Mouse (Mus musculus): Measurements from ENCODE around the gene Fam107b. TPM values are rescaled to one million over a fixed set of nuclear protein-coding genes. Genes with fewer than 3 reads are reported as not detected.

Gene Fam107b
- total RNA-seq, 2 experiments from 2014 or later, result 7.7 to 9.3 TPM

DNA sequence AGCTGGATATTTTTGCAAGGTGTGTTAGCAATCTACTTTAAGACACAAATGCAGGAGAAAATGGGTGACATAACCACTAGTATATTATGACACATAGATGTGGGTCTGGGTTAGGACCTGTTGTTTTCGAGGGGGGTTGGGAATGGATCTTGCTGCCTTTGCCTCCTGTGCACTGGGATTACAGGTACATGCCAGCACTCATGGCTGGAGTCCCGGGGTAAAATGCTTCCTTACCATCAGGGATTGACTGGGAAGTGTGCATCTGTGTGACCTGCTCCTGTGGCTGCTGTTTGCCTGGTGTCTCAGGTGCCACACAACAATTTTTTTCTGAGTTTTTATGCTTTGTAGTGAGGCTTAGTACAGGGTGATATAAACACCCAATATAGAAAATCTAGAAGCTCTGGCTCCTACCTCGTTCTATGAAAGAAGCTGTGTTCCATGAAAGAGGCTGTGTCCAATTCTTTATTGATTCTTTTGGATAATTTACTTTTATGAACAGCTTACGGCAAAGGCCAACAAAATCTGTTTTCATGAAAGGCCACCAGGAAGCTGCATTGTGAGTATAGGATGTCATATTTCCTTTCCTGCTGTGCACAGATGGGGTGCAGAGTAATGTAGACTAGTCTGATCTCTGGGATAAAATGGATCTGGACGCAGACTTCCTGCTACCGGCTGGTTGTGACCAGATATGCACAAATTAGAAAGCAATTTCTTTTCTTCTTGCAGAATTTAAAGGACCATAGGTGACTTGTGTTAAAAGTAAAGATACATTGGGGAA lies 167.8 kb downstream of the Fam107b start:
- DNase-seq (ENCODE audit: low spot score in 2 of 2), result no peak

DNA sequence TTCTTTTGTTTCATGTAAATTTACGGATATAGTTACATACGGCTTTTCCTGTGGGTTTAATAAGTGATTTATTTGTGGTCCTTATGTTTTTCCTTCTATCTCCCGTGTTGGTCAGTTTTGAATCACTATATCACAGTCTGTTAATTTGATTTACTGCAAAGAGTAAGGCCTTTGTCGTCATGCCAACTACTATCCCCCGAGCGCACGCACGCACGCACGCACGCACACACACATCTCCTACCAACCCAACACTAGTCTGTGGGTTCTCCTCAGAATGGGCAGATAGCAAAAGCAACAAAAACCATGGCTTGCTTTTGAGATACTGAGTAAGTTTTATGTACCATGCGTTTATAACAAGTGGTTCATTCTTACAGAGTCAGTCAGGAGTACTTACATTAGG lies 168.4 kb downstream of the Fam107b start:
- DNase-seq (ENCODE audit: low spot score in 2 of 2), result no peak

DNA sequence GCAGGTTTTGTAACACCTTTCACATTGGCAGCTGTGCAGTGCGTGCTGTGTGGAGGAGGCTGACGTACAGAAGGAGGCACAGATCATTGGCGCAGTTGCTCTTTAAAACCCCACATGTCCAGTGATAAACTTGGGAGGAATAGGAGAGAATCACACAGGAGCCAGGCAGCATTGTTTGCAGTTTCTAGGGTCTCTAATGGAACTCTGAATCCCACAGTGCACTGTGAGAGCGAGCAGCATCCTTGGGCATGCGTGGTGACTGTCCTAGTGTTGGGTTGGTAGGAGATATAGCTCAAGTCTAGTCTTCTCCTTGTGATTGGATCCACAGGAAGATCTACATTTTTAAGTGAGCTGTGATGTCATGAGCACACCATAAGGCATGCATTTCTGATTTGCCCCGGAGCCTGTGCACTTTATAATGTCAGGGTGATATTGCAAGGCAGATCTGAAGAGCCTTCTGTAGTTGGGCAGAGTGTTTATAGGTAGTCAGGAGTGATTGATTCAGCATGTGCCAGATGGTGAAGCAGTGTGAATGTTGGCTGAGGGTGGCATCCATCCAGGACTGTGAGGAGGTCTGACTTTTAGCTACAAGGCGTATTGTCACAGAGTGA lies 169.2 kb downstream of the Fam107b start:
- peak; percentile 24 to 25 for DNase-seq (ENCODE audit: low spot score in 2 of 2)

DNA sequence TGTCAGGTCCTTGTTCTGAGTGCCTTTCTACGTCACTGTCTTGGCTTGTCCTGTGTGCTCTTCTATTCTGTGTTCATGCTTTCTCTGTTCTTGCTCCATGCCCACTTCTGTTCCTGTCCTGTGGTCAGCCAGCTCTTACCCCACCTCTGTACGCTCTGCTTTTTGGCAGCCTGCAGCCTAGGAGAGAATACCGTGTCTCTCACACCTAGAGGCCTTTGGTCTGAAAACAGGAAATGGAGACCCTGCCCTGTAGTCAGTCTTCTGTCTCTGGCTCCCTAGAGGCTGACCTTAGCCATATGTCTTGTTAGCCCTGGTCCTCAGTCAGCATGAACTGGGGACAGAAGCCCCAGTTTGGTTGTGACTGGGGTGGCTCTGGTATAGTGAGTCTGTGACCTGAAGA lies 170.0 kb downstream of the Fam107b start:
- no peak for DNase-seq (ENCODE audit: low spot score in 2 of 2)

DNA sequence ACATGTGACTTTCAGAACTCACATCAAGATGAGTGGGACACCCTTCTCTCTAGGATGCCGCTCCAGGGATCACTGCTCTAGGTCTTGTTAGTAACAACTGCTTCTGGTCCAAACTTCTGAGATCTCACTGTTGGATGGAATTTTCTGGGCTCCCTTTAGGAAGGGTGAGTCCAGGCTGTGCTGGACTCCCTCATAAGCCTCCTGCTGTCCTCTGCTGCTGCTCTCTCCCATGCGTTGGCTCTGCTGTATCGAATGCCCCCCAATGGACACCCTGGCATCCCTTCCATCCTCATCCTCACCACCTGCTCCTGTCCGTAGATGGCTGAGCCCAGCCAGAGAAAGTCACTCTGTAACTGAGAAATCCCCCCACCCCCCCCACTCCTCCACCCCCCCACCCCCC lies 170.4 kb downstream of the Fam107b start:
- no peak for DNase-seq (ENCODE audit: low spot score in 2 of 2)

DNA sequence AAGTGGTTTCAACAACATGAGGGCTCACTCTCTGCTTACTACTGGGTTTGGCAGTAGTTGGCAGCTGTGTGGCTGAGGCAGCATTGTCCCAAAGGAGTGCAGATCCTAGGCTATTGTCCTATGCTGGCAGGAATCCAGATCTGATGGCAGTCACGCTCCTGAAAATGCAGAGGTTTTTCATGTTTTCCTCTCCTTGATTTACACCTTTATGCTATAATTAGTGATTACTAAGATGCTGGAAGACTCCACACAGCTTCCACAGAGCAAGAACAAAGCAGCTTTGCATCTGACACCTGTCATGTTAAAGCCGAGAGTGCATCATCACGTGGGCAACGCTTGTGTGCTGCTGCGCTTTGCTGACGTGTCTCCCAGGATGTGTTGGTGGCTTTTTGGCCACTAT lies 172.2 kb downstream of the Fam107b start:
- DNase-seq (ENCODE audit: low spot score in 2 of 2), result no peak

DNA sequence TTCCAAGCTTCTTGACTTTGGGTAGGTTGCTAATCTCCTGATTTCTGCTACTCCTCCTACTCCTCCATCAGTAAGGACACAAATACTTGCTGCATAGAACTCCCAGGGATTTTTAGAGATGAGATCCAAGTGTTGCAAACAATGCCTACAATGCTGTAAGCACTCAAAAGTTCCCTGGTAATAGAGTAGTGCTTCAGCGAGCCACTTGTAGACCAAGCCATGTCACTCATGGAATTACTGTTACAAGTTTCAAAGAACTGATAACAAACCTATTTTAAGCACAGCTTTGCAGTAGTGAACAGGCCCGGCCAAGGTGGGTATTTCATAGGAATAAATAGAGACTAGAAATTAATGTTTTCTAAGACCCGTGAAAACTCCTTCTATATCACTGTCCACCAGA lies 174.8 kb downstream of the Fam107b start:
- no peak for DNase-seq (ENCODE audit: low spot score in 2 of 2)

DNA sequence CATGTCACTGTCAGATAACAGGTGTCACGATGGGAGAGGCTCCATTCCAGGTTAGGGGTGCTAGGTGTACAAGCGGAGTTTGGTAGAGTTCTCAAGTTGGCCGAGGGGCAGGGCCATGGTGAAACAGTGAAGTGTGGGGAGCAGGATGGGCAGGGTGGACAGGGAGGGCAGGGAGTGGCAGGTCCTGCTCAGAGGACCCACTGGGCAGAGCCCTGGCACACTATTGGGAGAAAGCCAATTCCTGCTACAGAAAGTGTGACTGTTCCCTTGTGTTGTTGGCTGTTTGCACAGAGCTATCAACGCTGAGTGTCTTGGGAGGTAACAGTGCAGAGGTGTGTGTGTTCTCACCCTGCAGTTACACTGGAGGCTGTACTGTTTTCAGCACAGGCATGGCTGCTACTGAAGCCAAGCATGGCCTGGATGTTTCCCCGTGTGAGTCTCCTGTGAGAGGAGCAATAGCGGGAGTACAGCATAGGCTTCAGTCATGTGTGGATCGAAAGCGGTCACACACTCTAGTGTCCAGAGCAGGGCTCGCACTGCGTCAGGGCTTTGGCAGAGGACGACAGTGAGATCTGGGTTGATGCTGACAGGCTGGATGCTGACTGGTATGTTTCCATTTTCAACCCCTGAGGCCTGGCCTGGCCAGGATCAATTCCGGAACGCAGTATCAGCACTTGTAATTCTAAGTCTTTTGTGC lies 175.8 kb downstream of the Fam107b start:
- DNase-seq (ENCODE audit: low spot score in 2 of 2), result no peak

DNA sequence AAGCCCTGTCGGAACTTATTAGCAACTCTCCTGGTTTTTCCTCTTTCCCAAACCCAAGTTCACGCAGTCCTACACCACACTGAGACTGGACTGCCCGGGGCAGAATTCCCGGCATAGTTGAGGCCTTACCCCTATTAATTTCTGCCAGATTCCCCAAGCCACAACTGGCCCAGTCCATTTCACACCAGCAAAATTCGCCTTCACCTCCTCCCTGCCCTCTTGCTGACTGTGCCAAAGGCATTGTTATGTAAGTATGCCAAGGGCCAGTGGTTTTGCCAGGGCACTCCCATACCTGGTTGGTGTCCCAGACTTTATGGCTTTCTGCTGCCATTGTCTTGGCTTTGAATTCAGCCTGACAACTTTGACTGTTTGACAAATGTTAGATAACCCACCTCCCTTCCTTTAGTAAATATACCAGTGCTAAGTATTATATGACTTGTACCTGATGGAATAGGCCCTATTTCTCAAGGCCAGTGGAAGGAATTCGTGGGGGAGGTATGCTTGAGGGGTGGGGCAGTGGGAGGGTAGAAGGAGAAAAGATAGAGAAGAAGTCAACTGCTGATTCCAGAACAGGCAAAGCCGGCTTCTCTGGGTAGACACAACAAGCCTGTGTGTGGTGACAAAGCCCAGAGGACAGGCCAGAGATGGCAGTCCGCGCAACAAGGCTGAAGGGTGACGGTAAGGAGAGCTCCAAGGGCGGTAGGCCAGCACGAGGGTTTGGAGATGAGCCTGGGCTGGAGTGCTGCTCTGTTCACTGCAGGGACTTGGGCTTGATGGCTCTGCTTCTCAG lies 178.6 kb downstream of the Fam107b start:
- DNase-seq (ENCODE audit: low spot score in 2 of 2), result no peak

DNA sequence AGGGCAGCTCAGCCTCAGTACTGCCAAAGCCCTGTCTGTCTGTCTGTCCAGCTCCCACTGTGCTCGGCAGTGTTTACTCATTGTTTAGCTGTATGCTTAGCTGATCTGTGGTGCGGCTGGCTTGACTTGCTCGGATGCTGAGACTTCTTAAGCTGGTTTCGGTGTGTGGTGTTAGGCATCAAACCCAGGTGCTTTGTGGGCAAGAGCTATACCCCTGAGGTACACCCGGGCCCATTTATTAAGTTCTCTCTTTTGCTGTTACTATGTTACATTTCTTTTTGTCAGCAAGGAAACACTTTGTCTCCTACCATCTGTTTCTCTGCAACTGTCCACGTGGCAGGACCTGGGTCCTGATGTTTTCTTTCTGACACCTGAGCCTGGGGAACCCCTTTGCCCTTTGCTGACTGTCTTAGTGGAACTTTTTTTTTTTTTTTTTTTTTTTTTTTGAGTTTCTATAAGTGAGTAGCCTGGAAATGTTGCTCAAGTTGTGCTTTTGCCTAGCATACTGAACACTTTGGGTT lies 179.3 kb downstream of the Fam107b start:
- no peak for DNase-seq (ENCODE audit: low spot score in 2 of 2)

DNA sequence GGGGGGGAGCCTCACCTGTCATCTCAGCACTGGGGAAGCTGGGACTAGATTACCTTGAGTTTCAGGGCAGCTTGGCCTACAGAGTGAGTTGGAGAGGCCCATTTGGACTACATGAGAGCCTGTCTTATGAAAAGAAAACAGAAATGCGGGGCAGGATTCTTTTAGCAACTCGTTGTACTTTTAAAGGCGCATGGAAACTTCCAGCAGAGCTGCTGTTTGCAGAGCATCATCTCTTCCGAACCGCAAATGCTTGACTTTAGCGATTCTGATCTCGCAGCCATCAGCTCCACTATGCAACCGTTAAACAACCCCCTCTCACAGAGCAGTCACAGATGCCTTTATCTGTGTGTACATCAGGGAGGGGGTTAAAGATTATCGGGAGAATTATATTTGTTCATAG lies 179.8 kb downstream of the Fam107b start:
- DNase-seq (ENCODE audit: low spot score in 2 of 2), result no peak

DNA sequence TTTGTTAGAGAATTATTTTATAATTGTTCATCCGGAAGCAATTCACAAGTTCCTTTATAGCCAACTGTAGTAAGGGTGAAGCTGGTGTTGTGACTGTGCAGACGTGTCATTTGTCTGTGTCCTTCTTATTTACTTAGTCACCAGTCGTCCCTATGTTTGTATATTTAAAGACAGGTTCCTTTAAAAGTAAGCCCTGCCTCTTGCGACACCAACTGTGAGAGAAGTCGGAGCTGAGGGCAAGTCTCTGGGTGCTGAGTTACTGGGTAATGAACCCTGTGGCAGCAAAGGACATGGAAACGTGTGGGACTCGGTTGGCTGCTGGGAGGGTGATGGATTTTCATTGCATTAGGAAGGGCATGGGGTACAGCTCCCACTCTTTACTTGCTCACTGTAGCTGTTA lies 182.1 kb downstream of the Fam107b start:
- DNase-seq (ENCODE audit: low spot score in 2 of 2), result no peak

DNA sequence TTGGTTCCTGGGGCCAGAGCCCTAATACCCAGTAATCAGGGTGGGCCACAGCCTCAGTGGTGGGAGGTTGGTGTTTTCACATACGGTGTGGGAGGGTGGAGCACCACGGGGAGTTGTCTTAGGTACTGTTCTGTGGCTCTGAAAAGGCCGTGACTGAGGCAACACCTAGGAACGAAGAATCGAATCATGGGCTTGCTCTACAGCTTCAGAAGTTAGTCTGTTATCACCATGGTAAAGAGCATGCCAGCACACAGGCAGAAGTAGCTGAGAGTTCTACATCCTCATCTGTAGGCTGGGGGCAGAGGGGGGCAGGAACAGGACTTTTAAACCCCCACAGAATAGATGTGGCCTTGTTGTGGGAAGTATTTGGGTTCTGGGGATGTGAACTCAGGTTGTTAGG lies 182.6 kb downstream of the Fam107b start:
- no peak for DNase-seq (ENCODE audit: low spot score in 2 of 2)

DNA sequence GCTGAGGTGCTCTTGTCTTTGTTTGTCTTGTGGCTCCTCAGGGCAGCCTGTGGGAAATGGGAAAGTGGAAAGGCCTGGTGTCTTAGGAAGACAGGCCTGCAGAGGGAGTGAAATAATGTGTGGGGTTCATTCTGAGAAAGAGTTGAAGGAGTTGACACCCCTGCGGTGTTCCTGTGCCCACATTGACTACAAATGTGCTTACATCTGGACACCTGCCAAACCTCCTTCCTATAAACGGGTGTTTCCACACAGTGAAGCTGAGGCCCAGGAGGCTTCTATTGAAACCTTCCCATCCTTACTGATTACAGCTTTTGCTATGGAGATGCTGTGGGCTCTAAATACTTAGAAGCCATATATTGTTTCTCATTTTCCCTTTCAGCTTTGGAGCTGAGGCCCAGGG lies 183.5 kb downstream of the Fam107b start:
- DNase-seq (ENCODE audit: low spot score in 2 of 2), result peak; percentile 14 to 23

DNA sequence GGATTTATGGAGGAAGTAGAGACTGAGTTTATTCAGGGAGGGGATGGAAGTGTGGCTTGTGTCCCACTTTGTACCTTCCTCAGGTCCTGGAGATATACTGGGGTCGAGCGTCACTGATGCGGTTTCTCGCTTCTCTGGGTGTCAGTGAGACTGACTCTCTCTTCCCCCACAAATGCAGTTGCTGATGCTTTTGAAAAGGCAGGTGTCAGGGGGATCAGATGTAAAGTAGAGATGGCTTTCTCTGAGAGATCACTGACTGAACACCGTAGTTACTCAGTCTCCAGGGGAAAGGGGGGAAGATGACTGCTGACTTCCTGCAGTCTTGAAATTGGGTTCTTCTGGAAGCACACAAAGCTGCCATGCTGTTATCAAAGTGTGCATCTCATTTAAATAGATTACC lies 185.6 kb downstream of the Fam107b start:
- no peak for DNase-seq (ENCODE audit: low spot score in 2 of 2)

DNA sequence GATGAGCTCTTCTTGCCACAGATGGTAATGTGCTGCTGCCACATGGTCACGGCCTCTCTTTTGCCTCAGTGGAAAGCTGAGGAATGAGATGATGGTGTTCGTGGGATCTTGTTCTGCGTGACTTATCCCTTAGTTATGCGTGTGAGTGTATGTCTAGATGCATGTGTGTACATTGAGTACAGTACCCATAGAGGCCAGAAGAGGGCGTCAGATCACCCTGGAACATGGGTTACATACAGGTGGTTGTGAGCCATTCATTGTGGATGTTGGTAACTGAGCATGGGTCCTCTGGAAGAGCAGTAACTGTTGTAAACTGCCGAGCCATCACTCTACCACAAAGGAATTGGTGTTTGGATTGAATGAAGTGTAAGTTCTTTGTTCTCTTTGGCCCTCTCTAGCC lies 188.1 kb downstream of the Fam107b start:
- DNase-seq (ENCODE audit: low spot score in 2 of 2), result no peak

DNA sequence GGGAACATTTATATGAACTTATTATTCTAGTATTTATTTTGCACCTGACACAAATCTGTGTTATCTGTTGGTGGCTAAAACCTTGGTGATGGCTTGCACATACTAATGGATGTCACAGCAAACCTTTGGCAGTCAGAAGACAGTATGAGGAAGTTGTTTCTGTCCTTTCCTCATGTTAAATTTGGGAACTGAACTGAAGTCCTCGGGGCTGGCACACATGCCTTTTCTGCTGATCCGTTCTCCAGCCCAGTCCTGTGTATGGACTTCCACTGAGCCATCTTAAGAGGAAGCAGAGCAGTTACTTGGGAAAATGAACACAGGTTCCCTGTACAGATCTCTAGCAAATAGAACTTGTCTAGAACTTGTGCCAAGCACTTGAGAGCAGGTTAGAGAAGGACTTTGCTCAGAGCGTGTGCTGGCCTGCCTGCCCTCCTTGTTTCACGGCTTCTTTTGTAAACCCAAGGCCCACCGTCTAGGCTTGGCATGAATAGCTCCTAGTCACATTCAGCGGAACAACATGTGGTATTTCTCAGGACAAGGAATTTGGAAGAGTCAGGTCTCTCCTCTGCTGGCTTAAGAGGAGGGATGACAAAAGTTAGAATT lies 190.0 kb downstream of the Fam107b start:
- DNase-seq (ENCODE audit: low spot score in 2 of 2), result no peak

DNA sequence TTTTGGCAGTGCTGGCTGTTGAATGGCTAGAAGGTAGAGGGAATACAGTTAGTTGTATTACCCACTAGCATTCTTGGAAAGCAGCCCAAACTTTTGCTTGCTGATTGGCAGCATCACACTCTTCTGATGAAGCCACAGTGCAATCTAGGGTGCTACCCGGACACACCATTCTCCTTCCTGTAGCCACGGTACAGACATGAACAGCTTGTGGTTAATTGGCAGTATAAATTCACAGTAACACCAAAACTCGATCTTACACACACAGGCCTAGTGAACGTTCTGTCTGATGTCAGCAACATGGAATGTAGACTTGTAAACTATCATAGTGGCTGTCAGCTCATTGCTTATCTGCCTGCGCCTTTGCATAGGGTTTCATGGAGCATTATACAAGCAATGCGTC lies 193.8 kb downstream of the Fam107b start:
- no peak for DNase-seq (ENCODE audit: low spot score in 2 of 2)

DNA sequence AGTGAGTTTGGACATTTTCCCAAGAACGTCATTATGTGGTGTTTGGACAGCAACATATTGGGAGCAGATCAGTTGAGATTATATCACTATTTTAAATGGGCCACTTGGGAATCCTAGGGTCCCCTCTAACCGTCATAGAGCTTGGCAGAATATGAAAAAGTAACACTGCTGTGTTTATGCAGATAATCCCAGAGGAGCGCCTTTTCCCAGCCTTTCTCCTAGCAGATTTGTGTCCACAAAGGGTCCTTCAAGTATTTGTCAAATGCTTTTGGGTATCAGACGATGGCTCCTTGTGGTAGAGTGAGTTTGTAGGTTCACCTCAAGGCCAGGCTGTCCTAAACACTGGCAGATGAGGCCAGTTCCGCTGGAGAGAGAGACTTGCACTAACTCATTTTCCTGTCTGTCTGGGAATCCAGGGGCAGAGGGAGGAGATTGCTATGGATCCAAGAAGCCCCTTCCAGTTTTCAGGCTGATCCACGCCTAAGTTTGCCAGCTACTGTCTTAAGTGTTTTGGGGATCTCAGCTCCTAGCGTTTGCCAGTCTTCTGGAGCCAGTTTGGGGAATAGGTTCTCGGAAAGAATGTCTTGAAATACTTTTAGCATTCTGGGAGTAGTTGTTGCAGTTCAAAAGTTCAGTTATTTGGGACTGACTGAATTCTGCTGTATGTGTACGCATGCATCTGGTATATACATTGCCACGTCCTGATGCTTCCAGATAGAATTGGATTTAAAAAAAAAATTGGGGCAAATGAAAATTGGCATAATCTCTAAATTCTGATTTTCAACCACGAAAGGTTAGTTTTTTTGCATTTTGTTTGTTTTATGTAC lies 195.9 kb downstream of the Fam107b start:
- DNase-seq (ENCODE audit: low spot score in 2 of 2), result no peak

DNA sequence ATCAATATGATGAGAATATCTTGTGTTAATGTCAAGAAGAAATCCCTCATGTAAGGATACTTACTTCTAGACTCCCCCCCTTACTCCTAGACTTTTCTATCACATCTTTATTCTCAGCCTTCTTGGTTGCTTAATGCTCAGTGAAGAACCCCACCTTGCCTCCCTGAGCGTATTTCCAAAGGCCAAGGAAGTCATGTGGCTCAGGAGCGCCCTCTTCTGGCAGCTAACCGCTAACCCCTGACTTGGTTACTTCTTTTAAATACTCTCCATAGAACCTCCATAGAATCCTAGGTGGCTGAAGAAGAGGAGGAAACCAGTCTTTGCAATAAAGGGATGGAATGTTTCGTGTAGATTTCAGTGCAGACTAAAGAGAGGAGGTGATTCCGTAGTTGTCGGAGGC lies 199.0 kb downstream of the Fam107b start:
- peak; percentile 53 to 70 for DNase-seq (ENCODE audit: low spot score in 2 of 2)

Measured in left cerebral cortex, adult 18-20 months (tissue).